Mouse (Mus musculus) limb, embryonic 15.5 days (tissue): ENCODE data around the gene Vmn1r35. TPM values are rescaled to one million over a fixed set of nuclear protein-coding genes. Genes with fewer than 3 reads are reported as not detected.
"Not testable (repeated sequence)": the region's sequence is repeated elsewhere in the genome, so short reads cannot be mapped to it uniquely, and the experiment has no call there.

Source experiments
- ATAC-seq: fragments of 200-750 bp; cut with Nextera tagmentation; 2 replicates; pipeline ENCODE4 v1.8.0; 2017; ENCODE audit warnings: low read depth, moderate TSS enrichment; ENCODE audit not compliant: insufficient number of reproducible peaks, low FRiP score, low TSS enrichment
- H3K27ac ChIP-seq: fragments of 300-500 bp; sonication (generic); 2 replicates; pipeline ENCODE4 v1.5.1; 2015; ENCODE audit warnings: moderate library complexity, mild to moderate bottlenecking, inconsistent platforms
- H3K27me3 ChIP-seq: fragments of 300-500 bp; sonication (generic); 2 replicates; pipeline ENCODE4 v1.6.1; 2015; ENCODE audit warnings: inconsistent platforms
- H3K36me3 ChIP-seq: fragments of 300-500 bp; sonication (generic); 2 replicates; pipeline ENCODE4 v1.6.1; 2015; ENCODE audit warnings: inconsistent platforms
- H3K4me1 ChIP-seq: fragments of 300-500 bp; sonication (generic); 2 replicates; pipeline ENCODE4 v1.6.1; 2015; ENCODE audit warnings: inconsistent platforms
- H3K4me2 ChIP-seq: fragments of 300-500 bp; sonication (generic); 2 replicates; pipeline ENCODE4 v1.6.1; 2015; ENCODE audit warnings: mild to moderate bottlenecking, inconsistent platforms
- H3K4me3 ChIP-seq: fragments of 300-500 bp; sonication (generic); 2 replicates; pipeline ENCODE4 v1.5.1; 2015; ENCODE audit warnings: mild to moderate bottlenecking, inconsistent platforms
- H3K9ac ChIP-seq: fragments of 300-500 bp; sonication (generic); 2 replicates; pipeline ENCODE4 v1.6.1; 2015; ENCODE audit warnings: inconsistent platforms
- H3K9me3 ChIP-seq: fragments of 300-500 bp; sonication (generic); 2 replicates; pipeline ENCODE4 v1.6.1; 2016; ENCODE audit warnings: inconsistent platforms
- WGBS: fragments of 180-500 bp; shearing (Covaris S2); methylation state at CpG from one replicate; pipeline ENCODE4 v1.1.7; 2015; 5-methylcytosine and 5-hydroxymethylcytosine counted together
- polyA plus RNA-seq: library from polyadenylated mRNA; unstranded; fragments of >200 nt; fragmentation: Nextera tagmentation; extraction: Ambion mirVana; gene quantifications from 2 replicates; pipeline ENCODE4 v1.2.1, GENCODE M21; 2015

Gene Vmn1r35
- not detected in 2 replicates for polyA plus RNA-seq

DNA sequence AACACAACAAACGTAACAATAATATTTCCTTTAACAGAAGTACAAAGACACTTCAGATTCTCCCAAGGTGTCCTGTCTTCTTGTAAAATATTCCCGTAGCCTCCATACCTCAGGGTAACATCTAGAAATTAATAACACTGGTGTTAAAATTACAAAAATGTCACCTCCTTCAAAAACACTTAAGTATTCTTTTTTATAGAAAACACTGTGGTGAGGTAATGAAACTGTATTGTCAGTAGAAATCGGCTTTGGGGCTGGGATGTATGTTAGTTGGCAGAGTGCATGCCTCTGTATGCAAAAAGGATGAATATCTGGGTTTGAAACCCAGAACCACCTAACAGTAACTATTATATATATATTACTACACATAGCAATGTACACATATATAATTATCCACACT, at the start of gene Vmn1r35:
Vmn1r35 (minus strand) TSS at position 101 of the 400 bp plus-strand sequence.
- 68% methylated on average over 3 of the region's 3 CpGs for WGBS
- no peak for ATAC-seq

DNA sequence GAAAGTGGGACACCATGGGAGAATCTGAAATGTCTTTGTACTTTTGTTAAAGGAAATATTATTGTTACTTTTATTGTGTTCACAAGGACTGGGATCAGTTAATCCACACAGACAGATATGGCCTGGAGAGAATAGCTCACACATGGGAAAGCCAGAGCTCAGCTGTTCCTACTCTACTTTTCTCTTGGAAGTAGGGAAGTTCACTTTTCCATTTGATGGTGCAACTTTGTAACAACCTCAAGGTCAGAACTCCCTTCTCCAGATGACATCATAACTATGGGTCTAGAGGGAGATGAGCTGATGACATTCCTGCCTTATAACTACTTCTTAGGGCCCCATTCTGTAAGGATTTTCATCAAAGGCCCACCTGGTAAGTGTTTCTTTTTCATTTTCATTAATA, 43.4 kb upstream of the Vmn1r35 start, which contains the start of gene Vmn1r37:
Vmn1r37 (plus strand) TSS at position 301 of the 400 bp plus-strand sequence.
- ATAC-seq, H3K9me3 ChIP-seq, H3K36me3 ChIP-seq, H3K27ac ChIP-seq, H3K4me3 ChIP-seq, H3K9ac ChIP-seq, H3K27me3 ChIP-seq, H3K4me2 ChIP-seq, H3K4me1 ChIP-seq: not testable (repeated sequence)

More for the DNA sequence above, at the start of gene Vmn1r35:
- Histone ChIP-seq H3K9ac (no peak within 1 kb of the TSS), H3K4me1 (no peaks in the 10 kb centered on the region), H3K27ac (no peak within 1 kb of the TSS), H3K36me3 (no peaks in the 10 kb centered on the region), H3K9me3 (no peaks in the 10 kb centered on the region), H3K4me3 (no peak within 1 kb of the TSS), H3K4me2 (no peak within 1 kb of the TSS), H3K27me3 (no peaks in the 10 kb centered on the region)

DNA sequence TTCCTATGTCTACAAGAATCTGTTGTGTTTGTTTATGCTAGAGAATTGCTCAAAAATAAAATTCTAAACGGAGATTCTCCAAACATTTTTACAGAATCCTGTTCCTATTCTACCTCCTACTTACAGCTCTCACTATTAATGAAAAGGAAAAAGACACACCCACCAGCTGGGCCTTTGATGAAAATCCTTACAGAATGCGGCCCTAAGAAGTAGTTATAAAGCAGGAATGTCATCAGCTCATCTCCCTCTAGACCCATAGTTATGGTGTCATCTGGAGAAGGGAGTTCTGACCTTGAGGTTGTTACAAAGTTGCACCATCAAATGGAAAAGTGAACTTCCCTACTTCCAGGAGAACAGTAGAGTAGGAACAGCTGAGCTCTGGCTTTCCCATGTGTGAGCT, 33.4 kb upstream of the Vmn1r35 start, which contains the start of gene Vmn1r36:
Vmn1r36 (minus strand) TSS at position 101 of the 400 bp plus-strand sequence.
- H3K9me3 ChIP-seq, ATAC-seq, H3K36me3 ChIP-seq, H3K27me3 ChIP-seq, H3K4me2 ChIP-seq, H3K9ac ChIP-seq, H3K4me3 ChIP-seq, H3K4me1 ChIP-seq, H3K27ac ChIP-seq: not testable (repeated sequence)
- 65% methylated on average over 2 of the region's 2 CpGs for WGBS

- Histone ChIP-seq H3K9ac (no peak overlapping the region), H3K36me3 (no peaks in the 10 kb centered on the region), H3K27ac (no peak overlapping the region), H3K27me3 (no peaks in the 10 kb centered on the region), H3K4me2 (no peak overlapping the region), H3K4me1 (no peaks in the 10 kb centered on the region), H3K9me3 (no peaks in the 10 kb centered on the region), H3K4me3 (no peak overlapping the region)
- WGBS: 65% methylated on average over 3 of the region's 3 CpGs
- ATAC-seq: no peak
Measured at GRCm38 (mm10) chr6:66713854-66714253, 28.1 kb upstream of the Vmn1r35 start.

GRCm38 (mm10) chr6:66708901-66709300, 23.2 kb upstream of the Vmn1r35 start:
- no peaks in the 10 kb centered on the region for H3K9me3 ChIP-seq
- no peak overlapping the region for H3K9ac ChIP-seq
- no peaks in the 10 kb centered on the region for H3K27me3 ChIP-seq
- H3K27ac ChIP-seq: no peak overlapping the region
- H3K36me3 ChIP-seq: no peaks in the 10 kb centered on the region
- no peak overlapping the region for H3K4me3 ChIP-seq
- H3K4me2 ChIP-seq: no peak overlapping the region
- H3K4me1 ChIP-seq: no peaks in the 10 kb centered on the region
- ATAC-seq: no peak

DNA sequence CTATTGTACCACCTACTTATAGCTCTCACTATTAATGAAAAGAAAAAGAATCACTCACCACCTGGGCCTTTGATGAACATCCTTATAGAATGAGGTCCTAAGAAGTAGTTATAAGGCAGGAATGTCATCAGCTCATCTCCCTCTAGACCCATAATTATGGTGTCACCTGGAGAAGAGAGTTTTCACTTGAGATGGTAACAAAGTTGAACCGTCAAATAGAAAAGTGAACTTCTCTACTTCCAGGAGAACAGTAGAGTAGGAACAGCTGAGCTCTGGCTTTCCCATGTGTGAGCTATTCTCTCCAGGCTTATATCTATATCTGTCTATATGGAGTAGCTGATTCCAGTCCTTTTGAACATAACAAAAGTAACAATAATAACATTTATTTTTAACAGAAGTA, 41.9 kb downstream of the Vmn1r35 start, which contains the start of gene Vmn1r34:
Vmn1r34 (minus strand) TSS at position 101 of the 400 bp plus-strand sequence.
- no peaks in the 10 kb centered on the region for H3K36me3 ChIP-seq
- H3K4me2 ChIP-seq: no peak within 1 kb of the TSS
- no peaks in the 10 kb centered on the region for H3K9me3 ChIP-seq
- H3K4me3 ChIP-seq: no peak within 1 kb of the TSS
- H3K27ac ChIP-seq: no peak within 1 kb of the TSS
- 67% methylated on average over 1 of the region's 1 CpGs for WGBS
- no peaks in the 10 kb centered on the region for H3K4me1 ChIP-seq
- H3K27me3 ChIP-seq: no peaks in the 10 kb centered on the region
- no peak within 1 kb of the TSS for H3K9ac ChIP-seq
- no peak for ATAC-seq

Other genes starting within 250 kb of the Vmn1r35 start
- 65.7 and 68.7 TPM in 2 replicates for gene Mad2l1, start 150.5 kb downstream of the Vmn1r35 start, polyA plus RNA-seq
- not detected in 2 replicates for gene Vmn1r32, start 125.8 kb downstream of the Vmn1r35 start, polyA plus RNA-seq
- not detected in 2 replicates for gene Vmn1r33, start 67.6 kb downstream of the Vmn1r35 start, polyA plus RNA-seq
- gene Vmn1r34, start 42.0 kb downstream of the Vmn1r35 start, polyA plus RNA-seq: not detected in 2 replicates
- not detected in 2 replicates for gene Vmn1r36, start 33.3 kb upstream of the Vmn1r35 start, polyA plus RNA-seq
- not detected in 2 replicates for gene Vmn1r37, start 43.5 kb upstream of the Vmn1r35 start, polyA plus RNA-seq
- gene Vmn1r38, start 96.7 kb upstream of the Vmn1r35 start, polyA plus RNA-seq: not detected in 2 replicates
- gene Vmn1r39, start 124.7 kb upstream of the Vmn1r35 start, polyA plus RNA-seq: not detected in 2 replicates
- 109 and 118 TPM in 2 replicates for gene Gng12, start 210.5 kb upstream of the Vmn1r35 start, polyA plus RNA-seq